Mouse (Mus musculus) CD4-positive, CD25-positive, alpha-beta regulatory T cell, adult 9 weeks (primary cell): ENCODE data around the gene Prl4a1. TPM values are rescaled to one million over a fixed set of nuclear protein-coding genes. Genes with fewer than 3 reads are reported as not detected.

ENCODE experiments used
- polyA plus RNA-seq: library from polyadenylated mRNA; unstranded; fragments of 100-300 nt; shearing (Covaris generic); gene quantifications from one replicate; pipeline ENCODE4 v1.2.1, GENCODE M21; 2017

Prl4a1 gene
- polyA plus RNA-seq: not detected

DNA sequence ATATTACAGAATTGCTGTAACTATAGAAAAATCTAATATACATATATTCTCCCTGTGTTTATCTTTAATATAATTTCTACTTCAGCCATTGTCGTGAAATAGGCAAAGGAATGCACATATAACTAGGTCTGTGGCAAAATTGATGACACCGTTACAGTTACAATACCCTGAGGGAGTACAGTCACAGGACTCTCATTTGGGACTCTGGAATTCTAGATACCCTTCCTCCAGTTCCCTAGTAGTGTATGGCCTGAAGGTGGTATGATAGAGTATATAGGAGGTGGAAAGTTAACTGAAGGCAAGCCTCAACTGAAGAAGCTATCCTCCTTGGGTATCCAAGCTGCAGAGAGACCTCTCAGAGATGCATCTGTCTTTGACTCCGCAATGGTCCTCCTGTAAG is at the start of gene Prl4a1:
TSS of gene Prl4a1 (plus strand) at position 301 of the 400 bp plus-strand sequence.

Other genes with a start within 250 kb of the Prl4a1 start
- not detected for gene Prl7c1, start 235.4 kb upstream of the Prl4a1 start, polyA plus RNA-seq
- not detected for gene Prl2a1, start 214.6 kb upstream of the Prl4a1 start, polyA plus RNA-seq
- not detected for gene Prl2c1, start 166.9 kb upstream of the Prl4a1 start, polyA plus RNA-seq
- gene Prl5a1, start 126.3 kb downstream of the Prl4a1 start, polyA plus RNA-seq: not detected
- gene Gm11361, start 241.3 kb downstream of the Prl4a1 start, polyA plus RNA-seq: 1.5 TPM